Mouse (Mus musculus): ENCODE results near the gene Vpreb3. TPM values are rescaled to one million over a fixed set of nuclear protein-coding genes. Genes with fewer than 3 reads are reported as not detected.

The Vpreb3 gene
- polyA plus RNA-seq, 1 experiment from 2014 or later: 0.16 TPM

- ATAC-seq (ENCODE audit: low FRiP score, low TSS enrichment) (no peak), DNase-seq (ENCODE audit: low spot score) (peak; percentile 72)
- Histone ChIP-seq H3K4me2 (replicated peaks; ENCODE audit: low read depth) (no peak overlapping the region), H3K36me3 (ENCODE audit: control insufficient read depth, insufficient read depth, low read length) (peaks cover 15% of the 10 kb centered on the region), H3K9me3 (ENCODE audit: control insufficient read depth, low read length) (no peaks in the 10 kb centered on the region), H3K27me3 (ENCODE audit: control insufficient read depth, insufficient read depth, low read length) (no peaks in the 10 kb centered on the region), H3K27ac (replicated peaks) (no peak overlapping the region), H3K4me1 (replicated peaks; ENCODE audit: control insufficient read depth, insufficient read depth) (peaks cover 3% of the 10 kb centered on the region; the same call in 1 of the 2 replicates), H3K4me3 (ENCODE audit: low read depth, low read length) (no peak overlapping the region), H3K9ac (ENCODE audit: low read length) (no peak overlapping the region)
- WGBS: 29% methylated on average over 6 of the region's 6 CpGs
- TF ChIP-seq EP300 (optimal IDR thresholded peaks at IDR 0.05): no peak
- peak; percentile 90 for TF ChIP-seq CTCF (IDR thresholded peaks at IDR 0.05; ENCODE audit: low read depth)
Observed at GRCm38 (mm10) chr10:75897373-75897772, 45.5 kb upstream of the Vpreb3 start.

GRCm38 (mm10) chr10:75898039-75898564 is 44.8 kb upstream of the Vpreb3 start:
- no peak overlapping the region for H3K4me2 ChIP-seq (replicated peaks; ENCODE audit: low read depth)
- peaks cover 17% of the 10 kb centered on the region for H3K36me3 ChIP-seq (ENCODE audit: control insufficient read depth, insufficient read depth, low read length)
- H3K9me3 ChIP-seq (ENCODE audit: control insufficient read depth, low read length): no peaks in the 10 kb centered on the region
- ATAC-seq (ENCODE audit: low FRiP score, low TSS enrichment) (no peak), DNase-seq (ENCODE audit: low spot score) (no peak)
- H3K27me3 ChIP-seq (ENCODE audit: control insufficient read depth, insufficient read depth, low read length): no peaks in the 10 kb centered on the region
- H3K4me1 ChIP-seq (replicated peaks; ENCODE audit: control insufficient read depth, insufficient read depth): peaks cover 3% of the 10 kb centered on the region; the same call in 1 of the 2 replicates
- H3K27ac ChIP-seq (replicated peaks): peak overlapping the region; percentile 78
- TF ChIP-seq EP300 (optimal IDR thresholded peaks at IDR 0.05) (no peak), CTCF (IDR thresholded peaks at IDR 0.05; ENCODE audit: low read depth) (no peak)
- no peak overlapping the region for H3K4me3 ChIP-seq (ENCODE audit: low read depth, low read length)
- no peak overlapping the region for H3K9ac ChIP-seq (ENCODE audit: low read length)
- 60% methylated on average over 6 of the region's 6 CpGs for WGBS

GRCm38 (mm10) chr10:75898846-75899245 is 44.0 kb upstream of the Vpreb3 start:
- Histone ChIP-seq H3K9me3 (ENCODE audit: control insufficient read depth, low read length) (no peaks in the 10 kb centered on the region), H3K4me2 (replicated peaks; ENCODE audit: low read depth) (no peak overlapping the region), H3K27me3 (ENCODE audit: control insufficient read depth, insufficient read depth, low read length) (no peaks in the 10 kb centered on the region), H3K27ac (replicated peaks) (peak overlapping the region; percentile 78), H3K4me1 (replicated peaks; ENCODE audit: control insufficient read depth, insufficient read depth) (peaks cover 3% of the 10 kb centered on the region; the same call in 1 of the 2 replicates), H3K4me3 (ENCODE audit: low read depth, low read length) (no peak overlapping the region), H3K36me3 (ENCODE audit: control insufficient read depth, insufficient read depth, low read length) (peaks cover 24% of the 10 kb centered on the region), H3K9ac (ENCODE audit: low read length) (no peak overlapping the region)
- DNase-seq (ENCODE audit: low spot score) (peak; percentile 24), ATAC-seq (ENCODE audit: low FRiP score, low TSS enrichment) (peak; percentile 58; the same call in 1 of the 2 replicates)
- TF ChIP-seq CTCF (IDR thresholded peaks at IDR 0.05; ENCODE audit: low read depth): 0 out of 2 replicates have a peak, but pooled peaks have one; percentile 2
- TF ChIP-seq EP300 (optimal IDR thresholded peaks at IDR 0.05): no peak
- 35% methylated on average over 3 of the region's 3 CpGs for WGBS

DNA sequence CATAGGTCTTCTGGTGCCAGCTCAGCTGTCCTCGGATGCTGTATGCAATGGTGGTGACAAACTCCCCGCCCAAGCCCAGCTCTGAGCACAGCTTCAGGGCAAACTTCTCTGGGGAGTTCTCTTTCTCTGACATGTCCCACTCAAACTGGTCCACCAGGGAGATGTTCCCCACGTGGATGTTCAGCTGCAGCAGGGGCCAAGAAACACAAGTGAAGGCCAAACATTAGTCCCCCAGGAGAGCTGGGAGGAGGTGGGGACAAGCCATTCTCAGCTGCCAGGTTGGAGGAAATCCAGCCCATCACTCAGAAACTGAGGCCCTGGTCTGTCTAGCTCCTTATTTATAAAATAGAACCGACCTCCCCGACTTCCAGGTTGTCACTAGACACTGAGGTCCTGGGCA is 38.5 kb upstream of the Vpreb3 start:
- Histone ChIP-seq H3K36me3 (ENCODE audit: control insufficient read depth, insufficient read depth, low read length) (peaks cover 23% of the 10 kb centered on the region), H3K4me1 (replicated peaks; ENCODE audit: control insufficient read depth, insufficient read depth) (no peaks in the 10 kb centered on the region; the same call in 1 of the 2 replicates), H3K27ac (replicated peaks) (no peak overlapping the region), H3K9ac (ENCODE audit: low read length) (no peak overlapping the region), H3K9me3 (ENCODE audit: control insufficient read depth, low read length) (no peaks in the 10 kb centered on the region), H3K27me3 (ENCODE audit: control insufficient read depth, insufficient read depth, low read length) (no peaks in the 10 kb centered on the region), H3K4me3 (ENCODE audit: low read depth, low read length) (no peak overlapping the region), H3K4me2 (replicated peaks; ENCODE audit: low read depth) (no peak overlapping the region)
- 87% methylated on average over 5 of the region's 5 CpGs for WGBS
- no peak for DNase-seq (ENCODE audit: low spot score)
- TF ChIP-seq EP300 (optimal IDR thresholded peaks at IDR 0.05) (no peak), CTCF (IDR thresholded peaks at IDR 0.05; ENCODE audit: low read depth) (no peak)
- ATAC-seq (ENCODE audit: low FRiP score, low TSS enrichment): no peak

DNA sequence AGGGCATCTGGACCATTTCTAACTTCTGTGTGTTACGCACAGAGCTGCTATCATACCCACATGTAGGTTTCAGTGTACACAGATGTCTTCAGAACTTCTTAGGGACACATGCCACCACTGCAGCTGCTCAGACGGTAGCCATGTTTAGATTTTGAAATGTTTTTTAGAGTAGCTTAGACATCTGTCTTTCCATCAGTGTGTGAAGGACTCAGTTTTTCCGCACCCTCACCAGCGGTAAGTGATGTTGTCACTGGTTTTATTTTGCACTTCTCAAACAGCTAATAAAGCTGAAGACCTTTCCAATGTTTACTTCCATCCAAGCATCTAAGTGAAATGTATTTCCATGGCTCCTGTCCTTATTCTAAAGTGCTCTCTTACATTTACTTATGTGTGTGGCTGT is 36.0 kb upstream of the Vpreb3 start:
- Histone ChIP-seq H3K36me3 (ENCODE audit: control insufficient read depth, insufficient read depth, low read length) (peaks cover 42% of the 10 kb centered on the region), H3K9ac (ENCODE audit: low read length) (no peak overlapping the region), H3K27me3 (ENCODE audit: control insufficient read depth, insufficient read depth, low read length) (no peaks in the 10 kb centered on the region), H3K4me3 (ENCODE audit: low read depth, low read length) (no peak overlapping the region), H3K9me3 (ENCODE audit: control insufficient read depth, low read length) (no peaks in the 10 kb centered on the region), H3K4me2 (replicated peaks; ENCODE audit: low read depth) (no peak overlapping the region), H3K27ac (replicated peaks) (no peak overlapping the region), H3K4me1 (replicated peaks; ENCODE audit: control insufficient read depth, insufficient read depth) (no peaks in the 10 kb centered on the region)
- DNase-seq (ENCODE audit: low spot score): no peak
- 88% methylated on average over 4 of the region's 4 CpGs for WGBS
- ATAC-seq (ENCODE audit: low FRiP score, low TSS enrichment): no peak
- TF ChIP-seq EP300 (optimal IDR thresholded peaks at IDR 0.05) (no peak), CTCF (IDR thresholded peaks at IDR 0.05; ENCODE audit: low read depth) (no peak)

DNA sequence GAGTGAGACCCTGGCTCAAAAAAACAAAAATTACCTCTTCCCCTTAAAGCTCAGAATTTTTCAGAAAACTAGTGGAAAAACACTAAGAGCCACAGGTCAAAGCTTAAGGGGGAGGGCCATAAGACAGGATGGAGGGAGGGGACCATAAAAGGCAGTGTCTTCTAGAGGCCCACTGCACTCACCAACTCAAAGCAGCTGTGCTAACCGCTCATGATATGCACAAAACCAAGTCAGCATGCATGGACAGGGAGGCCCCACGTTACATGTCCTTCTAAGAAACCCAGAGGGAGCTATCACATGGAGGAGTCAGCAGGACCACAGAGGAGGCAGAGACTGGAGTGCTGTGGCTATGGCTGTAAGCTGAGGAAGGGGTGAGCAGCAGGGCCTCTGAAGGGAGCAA is 32.2 kb upstream of the Vpreb3 start:
- no peak for DNase-seq (ENCODE audit: low spot score)
- no peaks in the 10 kb centered on the region for H3K9me3 ChIP-seq (ENCODE audit: control insufficient read depth, low read length)
- peaks cover 24% of the 10 kb centered on the region for H3K36me3 ChIP-seq (ENCODE audit: control insufficient read depth, insufficient read depth, low read length)
- no peak overlapping the region for H3K9ac ChIP-seq (ENCODE audit: low read length)
- TF ChIP-seq CTCF (IDR thresholded peaks at IDR 0.05; ENCODE audit: low read depth) (no peak), EP300 (optimal IDR thresholded peaks at IDR 0.05) (no peak)
- no peak for ATAC-seq (ENCODE audit: low FRiP score, low TSS enrichment)
- H3K27me3 ChIP-seq (ENCODE audit: control insufficient read depth, insufficient read depth, low read length): no peaks in the 10 kb centered on the region
- 84% methylated on average over 2 of the region's 2 CpGs for WGBS
- H3K4me3 ChIP-seq (ENCODE audit: low read depth, low read length): no peak overlapping the region
- no peak overlapping the region for H3K4me2 ChIP-seq (replicated peaks; ENCODE audit: low read depth)
- no peaks in the 10 kb centered on the region for H3K4me1 ChIP-seq (replicated peaks; ENCODE audit: control insufficient read depth, insufficient read depth)
- no peak overlapping the region for H3K27ac ChIP-seq (replicated peaks)

All from stomach, postnatal 0 days (tissue).